Mouse (Mus musculus) embryonic fibroblast, embryonic 13.5 days (primary cell): Measurements from ENCODE around the gene Ggt7. TPM values are rescaled to one million over a fixed set of nuclear protein-coding genes. Genes with fewer than 3 reads are reported as not detected.

ENCODE experiments used
- H3K27ac ChIP-seq: 2 replicates; pipeline ENCODE4 v1.5.1; 2012; ENCODE audit warnings: low read length, control low read depth, inconsistent platforms; ENCODE audit not compliant: insufficient read depth
- H3K4me1 ChIP-seq: 2 replicates; pipeline ENCODE4 v1.6.1; 2011; ENCODE audit warnings: low read length; ENCODE audit not compliant: control insufficient read depth, insufficient read depth
- H3K4me3 ChIP-seq: 2 replicates; pipeline ENCODE4 v1.5.1; 2011; ENCODE audit warnings: mild to moderate bottlenecking, control low read depth, low read length; ENCODE audit not compliant: insufficient read depth
- CTCF ChIP-seq: IDR thresholded peaks from 2 replicates; pipeline ENCODE4 v1.5.1; 2011; ENCODE audit warnings: mild to moderate bottlenecking, control low read depth, low read length, moderate library complexity, borderline replicate concordance; ENCODE audit not compliant: insufficient read depth
- POLR2A ChIP-seq: IDR thresholded peaks from 2 replicates; pipeline ENCODE4 v1.6.1; 2011; ENCODE audit warnings: low read depth, mild to moderate bottlenecking, control low read depth, low read length, moderate library complexity
- polyA plus RNA-seq: library from polyadenylated mRNA; stranded (reverse); fragments of >200 nt; gene quantifications from 2 replicates; pipeline ENCODE4 v1.2.4, GENCODE M21; 2011; ENCODE audit warnings: low read depth; ENCODE audit not compliant: missing spikeins, insufficient read length

Ggt7 gene
- polyA plus RNA-seq, 1 experiment = 11.0 TPM

- no peak for TF ChIP-seq POLR2A
- Histone ChIP-seq H3K27ac (no peak overlapping the region), H3K4me3 (no peak overlapping the region), H3K4me1 (no peaks in the 10 kb centered on the region)
Observed at GRCm38 (mm10) chr2:155507721-155508470, 10.1 kb downstream of the Ggt7 start.

DNA sequence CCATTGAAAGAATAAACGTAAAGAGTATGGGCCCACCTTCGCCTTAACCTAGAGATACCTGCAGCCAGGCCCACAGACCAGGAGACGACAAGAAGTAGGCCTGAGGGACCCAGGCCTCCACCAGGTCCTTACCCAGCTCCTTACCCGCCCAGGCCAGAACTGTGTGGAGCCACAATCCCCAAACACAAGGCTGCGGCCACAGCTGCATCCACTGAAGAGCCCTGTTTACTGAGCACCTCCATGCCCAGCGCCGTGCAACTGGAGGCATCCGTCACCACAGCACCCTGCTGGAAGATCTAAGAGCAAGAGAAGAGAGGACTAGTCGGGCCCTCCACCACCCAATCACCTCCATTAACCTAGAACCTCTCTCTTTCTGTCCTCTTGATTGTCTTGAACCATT, 12.2 kb downstream of the Ggt7 start:
- Histone ChIP-seq H3K27ac (no peak overlapping the region), H3K4me1 (no peaks in the 10 kb centered on the region), H3K4me3 (no peak overlapping the region)
- TF ChIP-seq POLR2A (no peak), CTCF (no peak)

DNA sequence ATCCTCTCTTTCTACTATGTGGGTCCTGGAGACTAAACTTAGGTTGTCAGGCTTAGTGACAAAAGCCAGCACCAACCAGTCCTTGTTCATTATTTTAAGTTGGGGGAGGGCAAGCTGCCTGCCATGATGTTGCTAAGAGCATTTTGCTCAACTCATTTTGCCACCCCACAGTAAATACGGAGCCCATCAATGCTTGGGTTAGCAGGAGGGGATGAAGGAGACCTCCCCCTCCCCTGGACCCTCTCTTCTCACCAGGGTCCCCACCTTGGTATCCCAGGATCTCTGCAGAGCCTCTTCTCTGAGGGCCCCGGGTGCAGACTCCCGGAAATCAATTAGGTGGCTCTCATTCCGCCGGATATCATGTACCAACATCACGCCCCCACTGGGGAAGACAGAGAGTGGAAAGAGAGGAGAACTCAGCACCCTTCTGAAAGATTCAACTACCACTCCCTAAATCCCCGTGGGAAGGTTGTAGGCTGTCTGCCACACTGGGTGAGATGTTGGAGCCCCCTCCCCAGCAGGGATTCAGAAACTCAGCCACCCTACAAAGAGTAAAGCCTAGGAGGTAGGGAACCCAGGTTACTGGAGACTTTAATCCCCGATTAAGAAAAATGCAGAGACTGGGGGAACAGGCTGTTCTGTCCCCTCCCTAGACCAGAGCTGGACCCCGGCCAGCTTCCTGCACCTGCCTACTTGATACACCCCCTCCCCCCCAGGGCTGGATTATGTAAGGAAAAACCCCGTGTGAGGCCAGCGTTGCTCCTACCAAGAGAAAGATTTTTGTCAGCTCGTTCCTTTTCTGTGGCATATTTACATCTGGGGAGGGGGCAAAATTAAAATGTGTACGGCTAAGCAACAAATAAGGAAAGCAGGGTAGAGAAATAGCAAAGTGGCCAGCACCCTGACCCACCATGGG, 13.3 kb downstream of the Ggt7 start:
- Histone ChIP-seq H3K27ac (no peak overlapping the region), H3K4me1 (no peaks in the 10 kb centered on the region), H3K4me3 (no peak overlapping the region)
- TF ChIP-seq POLR2A (no peak), CTCF (no peak)

DNA sequence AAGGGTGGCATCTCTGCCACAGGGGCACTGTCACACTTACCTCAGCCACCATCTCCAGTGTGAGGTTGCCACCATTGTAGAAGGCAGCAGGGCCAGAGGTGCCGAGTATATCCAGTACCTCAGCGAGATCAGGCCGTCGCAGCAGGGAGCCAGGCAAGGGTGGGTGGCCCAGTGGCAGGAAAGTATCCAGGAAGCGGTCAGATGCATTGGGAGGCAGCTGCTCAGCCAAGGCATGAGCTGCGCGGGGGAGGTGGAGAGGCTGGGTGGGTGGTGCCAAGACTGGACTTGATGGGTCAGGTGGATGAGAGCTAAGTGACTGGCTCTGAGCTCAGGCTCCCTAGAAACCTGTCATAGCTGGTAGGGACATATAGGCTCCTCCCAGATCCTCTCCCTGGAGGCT, 15.4 kb downstream of the Ggt7 start:
- H3K27ac ChIP-seq = no peak overlapping the region
- no peaks in the 10 kb centered on the region for H3K4me1 ChIP-seq
- TF ChIP-seq POLR2A (no peak), CTCF (no peak)
- no peak overlapping the region for H3K4me3 ChIP-seq

DNA sequence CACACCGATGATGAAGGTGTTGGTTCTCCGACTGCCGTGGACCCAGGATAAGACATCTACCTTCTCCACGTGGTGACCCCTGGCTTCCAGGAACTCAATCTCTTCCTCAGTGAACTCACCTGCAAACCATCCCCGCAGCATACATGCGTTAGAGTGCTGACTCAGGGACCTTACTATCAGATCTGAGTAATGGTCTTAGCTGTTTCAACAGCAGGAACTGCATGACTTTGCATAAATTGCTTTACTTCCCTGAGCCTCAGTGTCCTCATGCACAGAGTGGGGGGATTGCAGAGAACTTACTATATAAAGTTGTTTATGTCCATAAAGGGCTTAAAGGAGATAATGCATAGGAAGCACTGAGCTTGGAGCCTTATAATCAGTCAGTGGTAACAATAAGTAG, 27.0 kb downstream of the Ggt7 start:
- no peak overlapping the region for H3K4me3 ChIP-seq
- H3K27ac ChIP-seq = no peak overlapping the region
- no peaks in the 10 kb centered on the region for H3K4me1 ChIP-seq
- no peak for TF ChIP-seq POLR2A
- TF ChIP-seq CTCF = no peak

DNA sequence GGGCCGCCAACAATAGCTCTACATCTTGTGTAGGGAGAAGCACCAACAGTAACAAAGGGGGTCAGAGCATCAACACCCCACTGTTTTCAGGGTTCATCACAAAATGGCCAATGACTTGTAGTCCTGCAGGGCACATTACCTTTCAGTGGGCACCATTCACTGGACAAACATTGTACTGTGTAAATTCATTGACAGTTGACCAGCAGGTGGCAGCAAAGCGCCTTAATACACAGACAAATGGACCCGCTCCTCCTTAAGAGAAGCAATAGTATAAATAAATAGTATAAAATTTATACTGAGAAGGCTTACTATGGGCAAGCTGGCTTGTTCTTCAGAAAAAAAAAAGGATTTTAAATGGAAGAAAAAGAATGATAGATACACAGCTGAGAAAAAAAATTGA, 36.0 kb downstream of the Ggt7 start:
- Histone ChIP-seq H3K4me3 (no peak overlapping the region), H3K4me1 (no peaks in the 10 kb centered on the region), H3K27ac (no peak overlapping the region)
- TF ChIP-seq CTCF (no peak), POLR2A (no peak)

DNA sequence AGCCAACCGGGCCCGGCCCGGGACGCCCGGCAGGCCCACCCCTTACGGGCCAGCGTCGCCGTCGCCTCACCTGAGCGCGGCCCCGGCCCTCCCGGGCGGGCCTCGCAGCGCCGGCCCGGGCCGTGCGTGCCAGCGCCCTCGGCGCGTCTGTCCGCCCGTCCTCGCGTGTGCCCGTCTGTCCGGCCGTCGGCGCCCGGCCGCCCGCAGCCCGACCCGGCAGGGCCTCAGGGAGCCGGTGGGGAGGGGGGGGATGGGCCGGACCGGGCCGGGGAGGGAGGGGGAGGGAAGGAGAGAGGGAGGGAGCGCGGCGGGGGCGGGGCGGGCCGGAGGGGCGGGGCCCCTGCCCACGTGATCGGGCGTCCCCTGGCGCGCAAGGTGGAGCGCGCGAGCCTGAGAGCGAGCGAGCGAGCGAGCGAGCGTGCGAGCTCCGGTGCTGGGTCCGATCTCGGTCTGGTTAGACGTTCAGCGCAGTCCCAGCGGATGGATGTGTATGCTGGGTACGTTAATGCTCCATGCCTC, 44.4 kb downstream of the Ggt7 start, which contains the start of gene Ncoa6:
Gene Ncoa6 (minus strand): TSS at position 325 of the 519 bp plus-strand sequence.
- Histone ChIP-seq H3K4me3 (peak within 1 kb of the TSS; percentile 75), H3K4me1 (no peaks in the 10 kb centered on the region; the same call in 1 of the 2 replicates), H3K27ac (peak within 1 kb of the TSS; percentile 23)
- TF ChIP-seq CTCF = no peak
- TF ChIP-seq POLR2A = peak; percentile 64

DNA sequence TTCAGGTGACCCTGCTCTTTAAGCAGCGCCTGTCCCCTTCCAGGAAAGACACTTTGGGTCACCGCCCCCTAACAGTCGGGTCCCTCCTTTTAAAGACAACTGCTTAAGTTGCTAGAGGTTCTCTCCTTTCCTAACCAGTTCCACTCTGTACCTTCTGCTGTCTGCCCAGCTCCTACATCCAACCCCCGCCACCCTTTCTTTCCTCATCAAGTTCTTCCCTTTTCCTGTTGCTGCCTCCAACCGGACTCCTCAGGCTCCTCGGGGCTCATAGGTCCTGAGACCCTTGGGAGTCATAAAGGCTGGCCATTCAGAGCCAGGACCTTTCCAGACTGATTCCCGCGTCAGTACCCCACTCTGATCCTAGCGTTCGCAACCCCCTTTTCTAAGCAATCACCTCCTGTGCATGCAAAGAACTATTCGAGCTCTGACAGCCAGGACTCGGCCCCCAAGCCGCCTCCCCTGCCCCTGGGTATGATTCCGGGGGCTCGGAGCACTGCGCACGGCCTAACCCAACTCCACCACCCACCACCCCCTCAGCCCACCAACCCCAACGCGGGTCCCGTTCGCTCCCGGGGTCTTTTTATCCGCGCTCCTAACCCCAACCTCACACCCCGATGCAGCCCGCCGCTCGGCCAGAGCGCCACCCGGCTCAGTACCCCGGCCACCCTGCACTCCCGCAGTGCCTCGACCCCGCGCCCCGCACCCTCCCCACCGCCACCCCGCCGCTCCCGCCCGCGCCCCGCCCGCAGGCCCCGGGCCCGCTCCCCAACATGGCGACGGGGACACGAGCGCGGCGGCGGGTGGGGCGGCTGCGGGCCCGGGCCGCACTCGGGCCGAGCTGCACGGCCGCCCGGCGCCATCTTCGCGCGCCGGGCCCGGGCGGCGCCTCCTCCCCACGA, 45.1 kb downstream of the Ggt7 start:
- no peaks in the 10 kb centered on the region; the same call in 1 of the 2 replicates for H3K4me1 ChIP-seq
- H3K27ac ChIP-seq = peak overlapping the region; percentile 23
- TF ChIP-seq POLR2A (peak; percentile 45; the same call in 1 of the 2 replicates), CTCF (no peak)
- peak overlapping the region; percentile 75 for H3K4me3 ChIP-seq

DNA sequence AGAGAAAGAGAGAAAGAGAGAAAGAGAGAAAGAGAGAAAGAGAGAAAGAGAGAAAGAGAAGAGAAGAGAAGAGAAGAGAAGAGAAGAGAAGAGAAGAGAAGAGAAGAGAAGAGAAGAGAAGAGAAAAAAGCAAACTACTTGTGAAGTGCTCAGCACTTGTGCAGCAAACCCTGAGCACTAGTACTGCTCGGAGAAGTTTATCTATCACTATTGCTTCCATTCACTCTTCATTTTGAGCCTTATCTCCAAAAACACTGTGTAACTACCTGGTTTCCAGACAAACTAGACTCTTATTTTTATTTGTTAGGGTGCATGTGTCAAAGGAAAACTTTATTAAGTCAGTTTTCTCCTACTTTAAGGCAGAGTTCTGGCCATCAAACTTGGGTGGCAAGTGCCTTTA, 51.2 kb downstream of the Ggt7 start:
- TF ChIP-seq POLR2A (no peak), CTCF (no peak)
- Histone ChIP-seq H3K27ac (no peak overlapping the region), H3K4me3 (no peak overlapping the region), H3K4me1 (no peaks in the 10 kb centered on the region)
